ENCODE assay signal across 20 mouse cellular contexts in genomic region chr5:50008841-50009240, GRCm38 (mm10). TPM values are rescaled to one million over a fixed set of nuclear protein-coding genes. Genes with fewer than 3 reads are reported as not detected.
A peak's percentile ranks its signal among the peaks of the same experiment; 100 is the strongest.
DNase-seq lines count a peak whose midpoint lies in the region; ATAC-seq lines count a peak whose summit lies in the region.
"Had no signal": no experiment of that assay in that cellular context is flagged by ENCODE, and none has a peak within 500 bp of the region (broad histone marks: within the 10 kb centered on the region; RNA-seq: fewer than 3 reads in every experiment).

No protein-coding gene starts in this region.

- H3K36me3 ChIP-seq in midbrain, embryonic 11.5 days (ENCODE audit: control insufficient read depth, insufficient read depth, low read length), result peaks cover 8% of the 10 kb centered on the region
- H3K36me3 ChIP-seq in midbrain, embryonic 16.5 days (ENCODE audit: control insufficient read depth, insufficient read depth, low read length), result no peaks in the 10 kb centered on the region
- H3K36me3 ChIP-seq in kidney, embryonic 14.5 days (ENCODE audit: control insufficient read depth, insufficient read depth, low read length), result peaks cover 26% of the 10 kb centered on the region
- H3K36me3 ChIP-seq: heart, embryonic 15.5 days; hindbrain, embryonic 15.5 days had no signal

- 25% methylated on average over 4 of the region's 4 CpGs for WGBS in midbrain, embryonic 11.5 days
- 33% methylated on average over 4 of the region's 4 CpGs for WGBS in midbrain, embryonic 16.5 days
- 81% methylated on average over 4 of the region's 4 CpGs for WGBS in kidney, embryonic 14.5 days

- peaks cover 3% of the 10 kb centered on the region; the same call in 1 of the 2 replicates for H3K4me1 ChIP-seq in midbrain, embryonic 11.5 days (ENCODE audit: control insufficient read depth, insufficient read depth, low read length)
- no peaks in the 10 kb centered on the region for H3K4me1 ChIP-seq in midbrain, embryonic 16.5 days (ENCODE audit: control insufficient read depth, insufficient read depth, low read length)
- H3K4me1 ChIP-seq in kidney, embryonic 14.5 days (ENCODE audit: control insufficient read depth, insufficient read depth, low read length), result no peaks in the 10 kb centered on the region
- H3K4me1 ChIP-seq: embryonic facial prominence, embryonic 13.5 days; forebrain, embryonic 12.5 days; hindbrain, embryonic 10.5 days; hindbrain, embryonic 15.5 days had no signal

- no peaks in the 10 kb centered on the region for H3K27me3 ChIP-seq in midbrain, embryonic 11.5 days (ENCODE audit: control insufficient read depth, insufficient read depth, low read length)
- no peaks in the 10 kb centered on the region for H3K27me3 ChIP-seq in midbrain, embryonic 16.5 days (ENCODE audit: control insufficient read depth, insufficient read depth, low read depth, low read length)
- no peaks in the 10 kb centered on the region for H3K27me3 ChIP-seq in kidney, embryonic 14.5 days (ENCODE audit: control insufficient read depth, insufficient read depth, low read length)
- H3K27me3 ChIP-seq: embryonic facial prominence, embryonic 13.5 days; forebrain, embryonic 12.5 days; heart, embryonic 15.5 days; hindbrain, embryonic 15.5 days had no signal

- no peak for DNase-seq in midbrain, embryonic 11.5 days (ENCODE audit: low spot score, missing footprints)
- DNase-seq in MEL-GATA-1-ER (ENCODE audit: extremely low read depth, low read depth), result peak; percentile 76
- DNase-seq in kidney, postnatal 36 days, result no peak
- DNase-seq: adrenal gland, postnatal 10 days; cerebellum, adult 11-12 months; cerebellum, adult 9-10 months; cerebellum, postnatal 25 days; gastrocnemius, postnatal 10 days; heart, adult 2 months; heart, postnatal 14 days had no signal

- H3K27ac ChIP-seq in midbrain, embryonic 11.5 days (ENCODE audit: low read depth, low read length), result no peak overlapping the region
- no peak overlapping the region for H3K27ac ChIP-seq in midbrain, embryonic 16.5 days (ENCODE audit: low read length)
- H3K27ac ChIP-seq in kidney, embryonic 14.5 days (ENCODE audit: low read depth, low read length), result no peak overlapping the region
- H3K27ac ChIP-seq: embryonic facial prominence, embryonic 13.5 days; forebrain, embryonic 12.5 days; heart, adult 2 months; heart, embryonic 15.5 days; hindbrain, embryonic 10.5 days; hindbrain, embryonic 15.5 days had no signal

- ATAC-seq in midbrain, embryonic 11.5 days (ENCODE audit: low FRiP score), result peak; percentile 69; the same call in 1 of the 2 replicates
- ATAC-seq in midbrain, embryonic 16.5 days, result no peak
- peak; percentile 91 to 95 for ATAC-seq in hematopoietic stem cell, adult 5-6 weeks (replicated peaks in 1 of 2; ENCODE audit: insufficient read depth in 1 of 2, low FRiP score in 2 of 2, low TSS enrichment in 1 of 2, low read depth in 1 of 2, poor library complexity in 2 of 2, severe bottlenecking in 2 of 2)
- no peak for ATAC-seq in kidney, embryonic 14.5 days (ENCODE audit: low FRiP score, low TSS enrichment)
- ATAC-seq: forebrain, embryonic 16.5 days had no signal

- no peak overlapping the region for H3K4me2 ChIP-seq in midbrain, embryonic 11.5 days
- no peak overlapping the region for H3K4me2 ChIP-seq in midbrain, embryonic 16.5 days (ENCODE audit: low read length)
- no peak overlapping the region for H3K4me2 ChIP-seq in kidney, embryonic 14.5 days (replicated peaks; ENCODE audit: low read depth, low read length)
- H3K4me2 ChIP-seq: embryonic facial prominence, embryonic 13.5 days; forebrain, embryonic 12.5 days; heart, embryonic 11.5 days; heart, embryonic 15.5 days; hindbrain, embryonic 15.5 days had no signal

- no peak overlapping the region for H3K9ac ChIP-seq in midbrain, embryonic 11.5 days (ENCODE audit: low read length)
- H3K9ac ChIP-seq in midbrain, embryonic 16.5 days (ENCODE audit: low read depth, low read length), result no peak overlapping the region
- H3K9ac ChIP-seq in kidney, embryonic 14.5 days (ENCODE audit: low read depth, low read length), result no peak overlapping the region
- H3K9ac ChIP-seq: embryonic facial prominence, embryonic 13.5 days; forebrain, embryonic 12.5 days; heart, embryonic 15.5 days; hindbrain, embryonic 15.5 days had no signal

- no peaks in the 10 kb centered on the region for H3K9me3 ChIP-seq in midbrain, embryonic 11.5 days (ENCODE audit: control insufficient read depth, low read length)
- H3K9me3 ChIP-seq in midbrain, embryonic 16.5 days (replicated peaks; ENCODE audit: control insufficient read depth, low read length, poor library complexity, severe bottlenecking), result no peaks in the 10 kb centered on the region
- no peaks in the 10 kb centered on the region for H3K9me3 ChIP-seq in kidney, embryonic 14.5 days (ENCODE audit: control insufficient read depth, low read length)
- H3K9me3 ChIP-seq: embryonic facial prominence, embryonic 13.5 days; forebrain, embryonic 12.5 days; heart, embryonic 15.5 days; hindbrain, embryonic 10.5 days; hindbrain, embryonic 15.5 days had no signal

- H3K4me3 ChIP-seq in midbrain, embryonic 11.5 days (ENCODE audit: low read depth, low read length), result no peak overlapping the region
- no peak overlapping the region for H3K4me3 ChIP-seq in midbrain, embryonic 16.5 days (ENCODE audit: low read depth, low read length)
- no peak overlapping the region for H3K4me3 ChIP-seq in kidney, embryonic 14.5 days (ENCODE audit: low read length)
- H3K4me3 ChIP-seq: embryonic facial prominence, embryonic 13.5 days; forebrain, embryonic 12.5 days; heart, adult 2 months; heart, embryonic 15.5 days; hindbrain, embryonic 10.5 days; hindbrain, embryonic 15.5 days had no signal

RNA-seq across cellular contexts. Expression of gene Adgra3, which starts 50.0 kb away (rescaled TPM):
- 37.3 and 41.2 TPM in 2 replicates for polyA plus RNA-seq in midbrain, embryonic 11.5 days (2014; fragmentation: Nextera tagmentation; extraction: Ambion mirVana)
- polyA plus RNA-seq in midbrain, embryonic 16.5 days (2015; fragmentation: Nextera tagmentation; extraction: Ambion mirVana), result 9.9 and 11.5 TPM in 2 replicates
- total RNA-seq in hematopoietic stem cell, adult 5-6 weeks (2017), result 11.8 and 16.5 TPM in 2 replicates
- 30.6 and 64.5 TPM in 2 replicates for polyA plus RNA-seq in kidney, embryonic 14.5 days (2014; fragmentation: Nextera tagmentation; extraction: Ambion mirVana)

Comparison
In these comparisons a context has a peak if more than half of its experiments do, and no peak if none do; other contexts are left out.
1. ATAC-seq: peak in midbrain, embryonic 11.5 days (single experiment) and hematopoietic stem cell, adult 5-6 weeks (2 of 2); none in midbrain, embryonic 16.5 days (single experiment) and kidney, embryonic 14.5 days (single experiment).